Mouse (Mus musculus) bone marrow macrophage, adult 2 months (primary cell): Measurements from ENCODE around the gene Cd7.

Experiments used
- CTCF ChIP-seq: IDR thresholded peaks from 2 replicates; pipeline ENCODE4 v1.5.1; 2012; ENCODE audit warnings: low read depth, mild to moderate bottlenecking, low read length, moderate library complexity
- POLR2A ChIP-seq: IDR thresholded peaks from 2 replicates; pipeline ENCODE4 v1.6.1; 2012; ENCODE audit warnings: mild to moderate bottlenecking, low read depth, low read length, borderline replicate concordance

GRCm38 (mm10) chr11:121061615-121062014 is 22.4 kb upstream of the Cd7 start:
- no peak for TF ChIP-seq POLR2A
- no peak for TF ChIP-seq CTCF
